Mouse (Mus musculus): ENCODE measurements at regions not wholly inside any gene's neighbourhood (a gene's known extent, or its start where the extent isn't known, plus 50 kb on each side); places are given as distances from the start of the nearest gene placed in this dataset.

DNA sequence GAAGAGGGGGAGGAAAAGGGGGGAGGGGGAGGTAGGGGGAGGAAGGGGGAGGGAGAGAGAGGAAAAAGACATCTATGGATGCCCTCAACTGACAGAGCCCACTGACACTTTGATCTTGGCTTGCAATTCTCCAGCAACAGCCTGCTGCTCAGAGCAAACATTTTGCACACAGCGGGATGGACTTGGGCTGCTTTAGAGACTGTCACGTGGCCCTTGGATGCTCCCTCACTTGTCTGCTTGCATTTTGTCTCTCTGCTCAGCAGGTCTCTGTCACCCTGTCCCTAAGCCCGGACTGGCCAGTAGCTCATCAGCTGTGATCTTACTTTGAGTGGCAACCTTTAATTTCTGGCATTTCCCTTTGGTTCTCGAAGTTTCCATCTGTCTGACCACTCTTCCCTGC lies 421.4 kb upstream of the Fam19a5 start:
- no peaks in the 10 kb centered on the region for H3K9me3 ChIP-seq (ENCODE audit: control insufficient read depth, low read length)
- no peak overlapping the region for H3K9ac ChIP-seq (ENCODE audit: low read length)
- ATAC-seq (ENCODE audit: low read depth): no peak
- no peaks in the 10 kb centered on the region for H3K27me3 ChIP-seq (ENCODE audit: control insufficient read depth, insufficient read depth, low read depth, low read length)
- 17% methylated on average over 4 of the region's 4 CpGs for WGBS
- no peak overlapping the region for H3K27ac ChIP-seq (ENCODE audit: low read length)
- H3K4me1 ChIP-seq (replicated peaks; ENCODE audit: control insufficient read depth, insufficient read depth, low read length): no peaks in the 10 kb centered on the region
- H3K4me2 ChIP-seq (ENCODE audit: low read depth, low read length): no peak overlapping the region
- no peaks in the 10 kb centered on the region for H3K36me3 ChIP-seq (ENCODE audit: control insufficient read depth, insufficient read depth, low read length)
- H3K4me3 ChIP-seq (ENCODE audit: low read length): no peak overlapping the region

DNA sequence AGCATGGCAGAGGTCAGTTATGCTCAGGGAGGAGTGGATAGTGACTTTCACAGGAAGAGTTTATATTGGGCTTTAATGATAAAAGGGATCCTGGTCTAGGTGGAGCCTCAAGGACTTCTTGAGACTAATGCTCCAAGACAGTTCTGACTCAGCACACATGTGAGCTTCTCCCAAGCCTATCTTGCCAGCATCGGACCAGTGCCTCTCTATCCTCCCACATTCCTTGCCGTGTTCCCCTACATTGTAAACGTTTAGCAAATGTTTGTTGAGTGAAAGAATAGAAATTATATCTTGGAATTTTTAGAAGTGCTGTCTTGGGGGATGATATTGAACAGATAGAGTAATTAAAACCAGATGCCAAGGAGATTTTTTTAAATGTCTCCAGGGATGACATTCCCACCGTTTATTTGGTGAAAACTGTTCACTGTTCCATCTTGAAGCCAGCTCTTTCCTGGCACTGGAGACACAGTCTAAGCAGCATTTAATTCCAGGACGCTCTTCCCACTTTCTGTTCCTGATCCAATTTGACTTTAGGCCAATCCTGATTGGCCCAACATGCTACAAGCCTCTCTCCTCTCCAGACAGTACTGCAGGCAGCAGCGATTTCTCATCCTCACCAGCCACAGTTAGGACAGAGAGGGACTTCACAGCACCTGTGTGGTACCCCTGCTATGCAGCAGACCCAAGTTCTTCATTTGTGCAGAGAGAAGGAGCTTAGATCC lies 418.5 kb upstream of the Fam19a5 start:
- no peak overlapping the region for H3K4me2 ChIP-seq (ENCODE audit: low read depth, low read length)
- WGBS: 48% methylated on average over 6 of the region's 6 CpGs
- H3K27me3 ChIP-seq (ENCODE audit: control insufficient read depth, insufficient read depth, low read depth, low read length): no peaks in the 10 kb centered on the region
- ATAC-seq (ENCODE audit: low read depth): no peak
- no peaks in the 10 kb centered on the region for H3K9me3 ChIP-seq (ENCODE audit: control insufficient read depth, low read length)
- H3K4me1 ChIP-seq (replicated peaks; ENCODE audit: control insufficient read depth, insufficient read depth, low read length): no peaks in the 10 kb centered on the region
- H3K4me3 ChIP-seq (ENCODE audit: low read length): no peak overlapping the region
- H3K36me3 ChIP-seq (ENCODE audit: control insufficient read depth, insufficient read depth, low read length): no peaks in the 10 kb centered on the region
- no peak overlapping the region for H3K27ac ChIP-seq (ENCODE audit: low read length)
- no peak overlapping the region for H3K9ac ChIP-seq (ENCODE audit: low read length)

DNA sequence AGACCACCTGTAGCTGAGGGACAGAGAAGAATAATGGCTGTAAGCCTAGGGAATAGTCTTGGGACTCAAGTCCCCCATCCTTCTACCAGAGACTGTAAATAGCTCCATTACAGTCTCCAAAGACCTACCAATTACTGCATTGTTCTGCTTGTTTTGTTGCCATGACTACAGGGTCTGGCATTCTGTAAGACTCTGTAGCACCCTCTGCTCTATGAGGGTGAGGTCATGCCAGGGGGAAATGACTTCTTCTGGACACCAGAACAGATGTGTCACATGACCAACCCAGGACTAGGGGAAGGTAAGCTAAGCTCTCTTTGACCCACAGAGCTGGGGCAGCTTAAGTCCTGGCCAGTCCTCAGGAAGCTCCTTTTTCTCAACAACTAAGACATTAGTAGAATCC lies 405.2 kb upstream of the Fam19a5 start:
- H3K4me3 ChIP-seq (ENCODE audit: low read length): no peak overlapping the region
- H3K4me2 ChIP-seq (ENCODE audit: low read depth, low read length): no peak overlapping the region
- H3K9ac ChIP-seq (ENCODE audit: low read length): no peak overlapping the region
- H3K9me3 ChIP-seq (ENCODE audit: control insufficient read depth, low read length): no peaks in the 10 kb centered on the region; the same call in 1 of the 2 replicates
- H3K27ac ChIP-seq (ENCODE audit: low read length): no peak overlapping the region
- H3K36me3 ChIP-seq (ENCODE audit: control insufficient read depth, insufficient read depth, low read length): no peaks in the 10 kb centered on the region
- no peaks in the 10 kb centered on the region for H3K4me1 ChIP-seq (replicated peaks; ENCODE audit: control insufficient read depth, insufficient read depth, low read length)
- ATAC-seq (ENCODE audit: low read depth): no peak
- H3K27me3 ChIP-seq (ENCODE audit: control insufficient read depth, insufficient read depth, low read depth, low read length): no peaks in the 10 kb centered on the region

DNA sequence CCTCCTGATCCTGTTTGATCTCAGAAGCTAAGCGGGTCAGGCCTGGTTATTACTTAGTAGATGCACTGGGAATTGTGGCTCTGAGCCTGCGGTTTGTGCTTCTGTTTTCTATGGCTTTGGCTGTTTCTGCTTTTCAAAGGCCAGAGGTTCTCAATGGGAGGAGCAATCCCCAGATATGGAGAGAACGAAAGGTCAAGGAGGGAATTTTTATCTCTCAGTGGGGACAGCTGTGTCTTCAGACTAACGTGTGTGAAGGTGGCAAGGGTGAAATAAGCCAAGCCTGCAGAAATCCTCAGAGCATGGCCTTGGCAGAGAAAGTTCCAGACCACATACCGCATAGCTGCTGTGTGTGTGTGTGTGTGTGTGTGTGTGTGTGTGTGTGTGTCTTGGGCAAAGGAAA lies 375.0 kb upstream of the Fam19a5 start:
- no peak for ATAC-seq (ENCODE audit: low read depth)
- 59% methylated on average over 5 of the region's 5 CpGs for WGBS

DNA sequence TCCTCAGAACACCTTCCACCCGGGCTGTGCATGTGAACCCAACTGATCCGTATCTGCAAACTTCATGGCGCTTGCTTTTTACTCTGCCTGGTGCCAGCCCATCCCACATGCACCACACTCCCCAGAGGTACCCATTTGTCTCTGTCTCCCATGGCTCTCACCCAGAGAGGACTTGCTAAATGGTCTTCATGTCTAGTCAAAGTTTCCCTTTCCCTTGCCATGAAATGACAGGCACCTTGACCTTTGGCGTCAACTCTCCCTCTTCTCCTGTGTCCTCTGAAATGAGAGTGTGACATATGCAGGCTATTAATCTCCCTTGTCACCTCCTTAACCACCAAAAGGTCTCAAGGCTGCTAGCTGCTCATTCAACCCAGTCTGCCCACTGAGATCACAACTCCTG lies 373.2 kb upstream of the Fam19a5 start:
- Histone ChIP-seq H3K4me2 (ENCODE audit: low read depth, low read length) (no peak overlapping the region), H3K9ac (ENCODE audit: low read length) (no peak overlapping the region), H3K27me3 (ENCODE audit: control insufficient read depth, insufficient read depth, low read depth, low read length) (no peaks in the 10 kb centered on the region), H3K9me3 (ENCODE audit: control insufficient read depth, low read length) (no peaks in the 10 kb centered on the region), H3K4me3 (ENCODE audit: low read length) (no peak overlapping the region), H3K4me1 (replicated peaks; ENCODE audit: control insufficient read depth, insufficient read depth, low read length) (no peaks in the 10 kb centered on the region), H3K27ac (ENCODE audit: low read length) (no peak overlapping the region), H3K36me3 (ENCODE audit: control insufficient read depth, insufficient read depth, low read length) (no peaks in the 10 kb centered on the region)
- ATAC-seq (ENCODE audit: low read depth): no peak
- WGBS: 46% methylated on average over 4 of the region's 4 CpGs

More for the DNA sequence above, 375.0 kb upstream of the Fam19a5 start:
- H3K36me3 ChIP-seq (ENCODE audit: control insufficient read depth, insufficient read depth, low read length): no peaks in the 10 kb centered on the region
- no peaks in the 10 kb centered on the region for H3K9me3 ChIP-seq (ENCODE audit: control insufficient read depth, low read length)
- H3K4me2 ChIP-seq (ENCODE audit: low read depth, low read length): no peak overlapping the region
- H3K27ac ChIP-seq (ENCODE audit: low read length): no peak overlapping the region
- no peak overlapping the region for H3K9ac ChIP-seq (ENCODE audit: low read length)
- no peaks in the 10 kb centered on the region for H3K4me1 ChIP-seq (replicated peaks; ENCODE audit: control insufficient read depth, insufficient read depth, low read length)
- no peak overlapping the region for H3K4me3 ChIP-seq (ENCODE audit: low read length)
- no peaks in the 10 kb centered on the region for H3K27me3 ChIP-seq (ENCODE audit: control insufficient read depth, insufficient read depth, low read depth, low read length)

DNA sequence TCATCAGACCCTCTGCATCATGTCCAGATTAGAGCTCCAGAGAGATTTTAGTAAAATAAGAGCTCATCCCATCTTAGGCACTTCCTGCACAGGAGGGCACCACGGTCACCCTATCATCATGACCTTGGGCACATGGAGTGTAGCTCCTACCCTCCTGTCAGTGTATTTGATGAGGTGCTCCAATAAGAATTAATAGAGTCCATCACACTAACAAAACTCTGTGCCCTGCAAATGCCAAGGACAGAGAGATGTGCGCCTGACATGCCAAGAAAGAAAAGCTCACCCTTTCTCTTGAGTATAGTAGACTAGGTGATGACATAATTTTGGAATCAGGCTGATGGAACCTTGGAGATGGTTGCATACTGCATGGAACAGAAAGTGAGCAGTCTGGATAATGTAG lies 371.0 kb upstream of the Fam19a5 start:
- Histone ChIP-seq H3K9me3 (ENCODE audit: control insufficient read depth, low read length) (no peaks in the 10 kb centered on the region), H3K27ac (ENCODE audit: low read length) (no peak overlapping the region), H3K36me3 (ENCODE audit: control insufficient read depth, insufficient read depth, low read length) (no peaks in the 10 kb centered on the region), H3K4me1 (replicated peaks; ENCODE audit: control insufficient read depth, insufficient read depth, low read length) (no peaks in the 10 kb centered on the region), H3K4me2 (ENCODE audit: low read depth, low read length) (no peak overlapping the region), H3K27me3 (ENCODE audit: control insufficient read depth, insufficient read depth, low read depth, low read length) (no peaks in the 10 kb centered on the region), H3K9ac (ENCODE audit: low read length) (no peak overlapping the region), H3K4me3 (ENCODE audit: low read length) (no peak overlapping the region)
- ATAC-seq (ENCODE audit: low read depth): no peak
- 89% methylated on average over 2 of the region's 2 CpGs for WGBS

DNA sequence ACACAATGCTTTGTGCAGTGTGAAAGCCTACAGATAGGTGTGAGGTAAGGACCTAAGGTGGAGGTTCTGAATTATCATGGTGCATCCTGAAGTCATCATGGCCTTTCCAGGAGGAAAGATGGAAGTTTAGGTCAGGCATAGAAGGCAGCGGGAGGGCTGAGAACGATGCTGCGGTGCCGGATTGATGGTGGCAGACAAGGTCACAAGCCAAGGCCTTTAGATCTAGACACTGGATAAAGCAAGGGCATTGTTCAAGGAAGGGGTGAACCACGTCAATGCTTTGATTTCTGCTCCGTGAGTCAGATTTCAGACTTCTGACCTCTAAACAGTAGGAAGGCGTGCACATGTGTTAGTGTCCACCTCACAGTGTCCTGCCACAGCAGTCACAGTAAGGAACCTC lies 365.5 kb upstream of the Fam19a5 start:
- Histone ChIP-seq H3K4me1 (replicated peaks; ENCODE audit: control insufficient read depth, insufficient read depth, low read length) (no peaks in the 10 kb centered on the region), H3K36me3 (ENCODE audit: control insufficient read depth, insufficient read depth, low read length) (no peaks in the 10 kb centered on the region), H3K9me3 (ENCODE audit: control insufficient read depth, low read length) (no peaks in the 10 kb centered on the region), H3K9ac (ENCODE audit: low read length) (no peak overlapping the region), H3K27me3 (ENCODE audit: control insufficient read depth, insufficient read depth, low read depth, low read length) (no peaks in the 10 kb centered on the region), H3K27ac (ENCODE audit: low read length) (no peak overlapping the region), H3K4me2 (ENCODE audit: low read depth, low read length) (no peak overlapping the region), H3K4me3 (ENCODE audit: low read length) (no peak overlapping the region)
- WGBS: 77% methylated on average over 7 of the region's 7 CpGs
- ATAC-seq (ENCODE audit: low read depth): no peak

DNA sequence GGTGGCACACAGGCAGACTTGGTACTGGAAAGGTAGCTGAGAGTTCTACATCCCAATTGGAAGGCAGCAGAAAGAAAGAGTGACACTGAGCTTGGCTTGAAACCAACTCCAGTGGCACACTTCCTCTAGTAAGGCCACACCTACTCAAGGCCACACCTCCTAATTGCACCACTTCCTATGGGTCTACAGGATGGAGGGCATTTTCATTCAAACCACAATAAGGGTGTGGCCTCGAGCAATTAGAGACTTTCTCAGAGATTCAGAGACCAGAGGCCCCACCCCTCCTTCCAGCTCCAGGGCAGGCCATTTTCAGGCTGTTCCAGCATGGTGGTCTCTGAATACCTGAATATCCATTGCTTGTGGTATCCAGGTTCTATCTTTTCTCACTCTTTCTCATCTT lies 363.3 kb upstream of the Fam19a5 start:
- Histone ChIP-seq H3K4me2 (ENCODE audit: low read depth, low read length) (no peak overlapping the region), H3K27me3 (ENCODE audit: control insufficient read depth, insufficient read depth, low read depth, low read length) (no peaks in the 10 kb centered on the region), H3K4me1 (replicated peaks; ENCODE audit: control insufficient read depth, insufficient read depth, low read length) (no peaks in the 10 kb centered on the region), H3K4me3 (ENCODE audit: low read length) (no peak overlapping the region), H3K9me3 (ENCODE audit: control insufficient read depth, low read length) (no peaks in the 10 kb centered on the region), H3K36me3 (ENCODE audit: control insufficient read depth, insufficient read depth, low read length) (no peaks in the 10 kb centered on the region), H3K9ac (ENCODE audit: low read length) (no peak overlapping the region), H3K27ac (ENCODE audit: low read length) (no peak overlapping the region)
- ATAC-seq (ENCODE audit: low read depth): no peak
- WGBS: 71% methylated on average over 1 of the region's 1 CpGs

DNA sequence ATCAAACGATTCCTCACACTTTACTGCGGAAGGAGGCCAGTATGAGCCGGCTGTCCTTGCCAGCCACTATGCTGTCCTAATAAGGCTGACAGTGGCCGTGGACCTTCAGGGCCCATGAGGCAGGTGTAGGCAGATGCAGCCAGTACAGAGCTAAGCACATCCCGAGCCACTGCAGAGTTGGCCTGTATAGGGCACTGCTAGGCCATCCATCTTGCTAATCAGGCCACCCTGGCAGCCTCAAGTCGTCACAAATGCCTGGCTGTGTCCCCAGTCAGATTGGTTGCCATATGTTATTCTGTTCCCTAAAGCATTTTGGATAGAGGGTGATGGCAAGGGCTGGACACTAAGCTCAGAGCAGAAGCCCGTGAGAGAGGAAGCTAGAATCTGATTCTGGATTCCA lies 359.9 kb upstream of the Fam19a5 start:
- H3K27me3 ChIP-seq (ENCODE audit: control insufficient read depth, insufficient read depth, low read depth, low read length): no peaks in the 10 kb centered on the region
- no peak overlapping the region for H3K4me2 ChIP-seq (ENCODE audit: low read depth, low read length)
- H3K9me3 ChIP-seq (ENCODE audit: control insufficient read depth, low read length): no peaks in the 10 kb centered on the region
- no peaks in the 10 kb centered on the region for H3K4me1 ChIP-seq (replicated peaks; ENCODE audit: control insufficient read depth, insufficient read depth, low read length)
- ATAC-seq (ENCODE audit: low read depth): no peak
- H3K9ac ChIP-seq (ENCODE audit: low read length): no peak overlapping the region
- no peak overlapping the region for H3K27ac ChIP-seq (ENCODE audit: low read length)
- no peak overlapping the region for H3K4me3 ChIP-seq (ENCODE audit: low read length)
- WGBS: 40% methylated on average over 7 of the region's 7 CpGs
- H3K36me3 ChIP-seq (ENCODE audit: control insufficient read depth, insufficient read depth, low read length): no peaks in the 10 kb centered on the region

Measured in lung, embryonic 16.5 days (tissue).